Mouse (Mus musculus): ENCODE results near the gene Fance. TPM values are rescaled to one million over a fixed set of nuclear protein-coding genes. Genes with fewer than 3 reads are reported as not detected.

Fance gene
- polyA plus RNA-seq, 1 experiment from 2014 or later = 36.5 TPM

DNA sequence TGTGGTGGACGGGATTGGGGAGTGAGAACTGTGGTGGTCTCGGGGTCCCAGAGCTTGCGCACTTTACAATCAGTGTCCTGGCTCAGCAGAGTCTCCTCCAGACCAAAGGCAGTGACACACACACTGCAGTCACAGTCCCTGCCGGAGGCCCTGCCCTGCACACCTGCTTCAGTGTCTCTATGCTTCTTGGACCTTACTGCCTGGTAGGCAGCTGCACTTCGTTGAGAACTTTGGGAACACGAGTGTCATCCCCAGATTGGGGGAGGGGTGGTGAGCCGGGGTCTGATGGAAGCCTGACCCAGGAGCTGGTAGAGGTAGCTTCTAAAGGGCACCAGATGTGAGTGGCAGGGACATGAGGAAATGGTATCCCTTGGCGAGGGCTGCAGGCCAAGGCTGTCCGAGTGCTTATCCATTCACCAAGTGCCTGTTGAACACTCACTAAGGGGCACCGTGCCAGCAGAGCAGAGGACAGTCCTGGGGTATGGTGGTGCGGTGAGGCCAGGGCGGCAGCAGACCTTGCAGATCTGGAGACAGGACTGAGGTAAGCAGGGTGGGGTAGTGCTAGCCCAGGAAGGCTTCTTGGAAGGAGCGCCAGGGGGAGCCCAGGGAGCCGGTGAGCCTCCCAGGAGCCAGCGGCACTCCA lies 33.4 kb upstream of the Fance start:
- H3K4me3 ChIP-seq (replicated peaks) = no peak overlapping the region
- no peaks in the 10 kb centered on the region; the same call in 1 of the 2 replicates for H3K36me3 ChIP-seq
- 62% methylated on average over 15 of the region's 15 CpGs for WGBS
- peaks cover 67% of the 10 kb centered on the region for H3K4me1 ChIP-seq (replicated peaks)
- H3K27ac ChIP-seq = peak overlapping the region; percentile 82
- ATAC-seq (ENCODE audit: insufficient number of reproducible peaks, insufficient read depth, low FRiP score, low TSS enrichment, low read depth) = no peak; the same call in 1 of the 2 replicates
- H3K4me2 ChIP-seq = no peak overlapping the region
- no peaks in the 10 kb centered on the region for H3K9me3 ChIP-seq
- no peak overlapping the region for H3K9ac ChIP-seq (replicated peaks)
- H3K27me3 ChIP-seq = no peaks in the 10 kb centered on the region; the same call in 1 of the 2 replicates

DNA sequence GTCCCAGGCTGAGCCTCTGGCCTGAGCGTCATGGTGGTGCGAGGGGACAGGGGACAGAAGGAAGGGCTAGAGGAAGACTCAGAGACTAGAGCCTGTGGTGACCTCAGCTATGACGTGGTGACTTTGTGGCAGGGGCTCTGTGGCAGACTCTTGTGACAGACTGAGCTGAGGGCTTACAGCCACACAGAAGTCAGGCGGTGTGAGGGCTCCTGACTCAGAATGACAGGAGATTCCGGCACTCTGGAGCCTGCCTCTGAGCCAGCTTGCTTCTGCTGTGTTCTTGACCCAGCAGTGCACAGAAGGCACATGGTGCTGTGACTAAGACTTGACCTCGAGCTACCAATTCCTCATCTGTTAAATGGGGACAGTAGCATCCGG lies 32.9 kb upstream of the Fance start:
- no peak overlapping the region for H3K27ac ChIP-seq

DNA sequence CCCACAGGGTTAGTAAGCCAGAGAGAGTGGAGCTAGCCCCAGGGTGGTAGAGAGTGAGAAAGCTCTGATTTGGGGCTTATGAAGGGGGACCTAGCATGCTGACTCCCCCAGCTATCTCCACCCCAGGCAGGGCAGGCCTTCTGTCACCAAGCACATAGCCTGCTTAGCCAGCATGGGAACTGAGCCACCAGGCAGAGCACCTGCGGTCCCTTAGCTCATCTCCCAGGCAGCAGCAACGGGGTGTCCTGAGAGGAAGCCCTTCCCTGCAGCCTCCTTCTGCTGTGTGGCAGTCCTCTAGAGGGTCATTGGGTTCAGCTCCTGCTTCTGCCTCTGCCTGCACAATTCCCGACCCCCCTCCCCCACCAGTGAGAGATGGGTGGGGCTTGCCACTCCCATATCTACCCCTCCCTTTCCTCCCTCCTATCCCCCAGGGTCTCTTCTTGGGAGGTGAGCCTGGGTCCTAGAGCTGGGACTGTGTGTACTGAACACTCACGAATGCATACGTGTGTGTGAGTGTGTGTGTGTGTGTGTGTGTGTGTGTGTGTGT lies 32.4 kb upstream of the Fance start:
- Histone ChIP-seq H3K4me1 (replicated peaks) (peaks cover 77% of the 10 kb centered on the region), H3K27me3 (no peaks in the 10 kb centered on the region; the same call in 1 of the 2 replicates), H3K36me3 (no peaks in the 10 kb centered on the region; the same call in 1 of the 2 replicates), H3K4me3 (replicated peaks) (no peak overlapping the region), H3K27ac (no peak overlapping the region), H3K9ac (replicated peaks) (no peak overlapping the region), H3K4me2 (no peak overlapping the region), H3K9me3 (no peaks in the 10 kb centered on the region)
- WGBS = 54% methylated on average over 5 of the region's 5 CpGs
- no peak for ATAC-seq (ENCODE audit: insufficient number of reproducible peaks, insufficient read depth, low FRiP score, low TSS enrichment, low read depth)

More for the DNA sequence above, 32.9 kb upstream of the Fance start:
- Histone ChIP-seq H3K36me3 (no peaks in the 10 kb centered on the region; the same call in 1 of the 2 replicates), H3K4me2 (no peak overlapping the region), H3K9me3 (no peaks in the 10 kb centered on the region), H3K4me3 (replicated peaks) (no peak overlapping the region), H3K27me3 (no peaks in the 10 kb centered on the region; the same call in 1 of the 2 replicates), H3K4me1 (replicated peaks) (peaks cover 72% of the 10 kb centered on the region), H3K9ac (replicated peaks) (no peak overlapping the region)
- 72% methylated on average over 7 of the region's 7 CpGs for whole genome bisulfite sequencing
- ATAC-seq (ENCODE audit: insufficient number of reproducible peaks, insufficient read depth, low FRiP score, low TSS enrichment, low read depth) = no peak

DNA sequence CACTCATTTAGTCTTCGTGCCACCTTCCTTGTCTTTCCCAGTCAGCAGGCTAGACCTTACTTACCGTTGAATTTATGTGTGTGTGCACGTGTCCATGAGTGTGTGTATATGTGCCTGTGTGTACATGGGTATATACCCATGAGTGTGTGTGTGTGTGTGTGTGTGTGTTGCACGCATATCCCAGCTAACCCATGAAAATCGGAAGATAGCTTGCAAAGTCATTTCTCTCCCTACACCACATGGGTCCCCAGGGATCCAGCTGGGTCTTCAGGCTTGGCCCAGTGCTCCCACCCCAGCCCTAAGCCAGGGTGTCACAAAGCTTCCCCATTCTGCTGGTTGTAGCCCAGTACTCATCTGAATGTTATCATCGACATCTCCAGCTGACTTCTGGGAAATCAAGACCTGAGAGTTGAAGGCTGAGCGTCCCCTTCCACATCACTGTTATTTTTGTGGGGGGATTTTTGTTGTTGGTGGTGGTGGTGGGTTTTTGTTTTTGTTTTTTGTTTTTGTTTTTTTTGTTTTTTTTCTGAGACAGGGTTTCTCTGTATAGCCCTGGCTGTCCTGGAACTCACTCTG lies 31.4 kb upstream of the Fance start:
- Histone ChIP-seq H3K9ac (replicated peaks) (no peak overlapping the region), H3K4me2 (no peak overlapping the region), H3K27ac (no peak overlapping the region), H3K4me3 (replicated peaks) (no peak overlapping the region), H3K27me3 (no peaks in the 10 kb centered on the region; the same call in 1 of the 2 replicates), H3K4me1 (replicated peaks) (peaks cover 84% of the 10 kb centered on the region), H3K9me3 (no peaks in the 10 kb centered on the region), H3K36me3 (peaks cover 9% of the 10 kb centered on the region)
- no peak for ATAC-seq (ENCODE audit: insufficient number of reproducible peaks, insufficient read depth, low FRiP score, low TSS enrichment, low read depth)
- WGBS = 92% methylated on average over 7 of the region's 7 CpGs

DNA sequence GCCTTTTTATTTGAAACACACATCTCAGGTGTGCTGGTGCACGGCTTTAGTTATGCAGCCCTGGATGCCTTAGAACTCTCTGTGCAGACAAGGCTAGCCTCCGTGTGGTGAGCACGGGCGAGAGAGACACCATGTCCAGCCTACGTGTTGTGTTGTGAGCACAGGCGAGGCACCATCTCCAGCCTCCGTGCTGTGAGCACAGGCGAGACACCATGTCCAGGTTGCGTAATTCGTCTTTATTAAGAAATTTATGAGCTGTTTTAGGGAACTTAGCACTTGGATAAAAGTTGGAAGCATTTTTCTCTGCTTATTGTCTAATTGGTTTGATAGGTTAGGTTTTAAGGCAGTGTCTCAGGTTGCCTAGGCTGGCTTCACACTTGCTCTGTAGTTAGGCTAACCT lies 30.1 kb upstream of the Fance start:
- Histone ChIP-seq H3K4me1 (replicated peaks) (peaks cover 71% of the 10 kb centered on the region), H3K9me3 (no peaks in the 10 kb centered on the region), H3K36me3 (peaks cover 19% of the 10 kb centered on the region; the same call in 1 of the 2 replicates), H3K27ac (no peak overlapping the region), H3K4me3 (replicated peaks) (no peak overlapping the region), H3K9ac (replicated peaks) (no peak overlapping the region), H3K27me3 (no peaks in the 10 kb centered on the region; the same call in 1 of the 2 replicates), H3K4me2 (no peak overlapping the region)
- ATAC-seq (ENCODE audit: insufficient number of reproducible peaks, insufficient read depth, low FRiP score, low TSS enrichment, low read depth) = no peak
- WGBS = 70% methylated on average over 10 of the region's 10 CpGs

DNA sequence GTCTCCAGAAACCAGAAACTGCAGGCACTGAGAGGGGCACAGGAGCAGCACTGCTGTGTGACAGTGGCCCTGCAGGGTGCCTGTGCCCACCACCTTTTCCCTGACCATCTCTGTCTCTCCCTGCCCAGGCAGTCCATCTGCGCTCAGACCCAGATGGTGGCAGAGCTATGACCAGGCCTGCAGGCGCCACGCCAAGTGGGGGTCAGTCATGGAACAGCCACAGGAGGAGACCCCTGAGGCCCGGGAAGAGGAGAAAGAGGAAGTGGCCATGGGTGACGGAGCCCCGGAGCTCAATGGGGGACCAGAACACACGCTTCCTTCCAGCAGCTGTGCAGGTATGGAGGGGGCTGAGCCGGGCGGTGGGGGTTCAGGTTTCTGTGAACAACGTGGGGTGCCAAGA lies 27.2 kb upstream of the Fance start:
- H3K27me3 ChIP-seq = no peaks in the 10 kb centered on the region
- no peak overlapping the region for H3K4me2 ChIP-seq
- H3K36me3 ChIP-seq = peaks cover 35% of the 10 kb centered on the region; the same call in 1 of the 2 replicates
- 0 out of 2 replicates have a peak overlapping the region, but pooled peaks have one; percentile 37 for H3K9ac ChIP-seq (replicated peaks)
- H3K4me3 ChIP-seq (replicated peaks) = no peak overlapping the region
- no peak for ATAC-seq (ENCODE audit: insufficient number of reproducible peaks, insufficient read depth, low FRiP score, low TSS enrichment, low read depth)
- no peaks in the 10 kb centered on the region for H3K9me3 ChIP-seq
- no peak overlapping the region for H3K27ac ChIP-seq
- 77% methylated on average over 10 of the region's 10 CpGs for whole genome bisulfite sequencing
- peaks cover 46% of the 10 kb centered on the region for H3K4me1 ChIP-seq (replicated peaks)

DNA sequence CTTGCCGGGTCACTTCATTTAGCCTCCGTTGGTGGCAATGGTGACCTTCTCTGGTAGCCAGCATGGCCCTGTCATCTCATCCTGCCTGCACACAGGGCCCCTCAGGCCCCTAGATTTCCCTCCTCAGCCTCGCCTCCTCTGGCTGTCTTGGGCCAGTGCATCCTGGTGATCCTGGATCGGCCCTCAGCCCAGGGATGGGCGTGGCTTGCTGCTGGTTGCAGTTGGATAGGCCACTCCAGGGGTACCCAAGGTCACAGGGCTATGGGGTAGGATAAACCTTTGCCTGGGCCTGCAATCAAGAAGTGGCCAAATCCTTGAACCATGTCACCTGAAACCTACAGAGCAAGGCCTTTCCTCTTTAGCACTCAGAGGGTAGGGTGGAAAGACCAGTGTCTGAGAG lies 26.4 kb upstream of the Fance start:
- Histone ChIP-seq H3K27ac (no peak overlapping the region), H3K4me3 (replicated peaks) (no peak overlapping the region), H3K9ac (replicated peaks) (no peak overlapping the region; the same call in 1 of the 2 replicates), H3K9me3 (no peaks in the 10 kb centered on the region; the same call in 1 of the 2 replicates), H3K4me2 (no peak overlapping the region), H3K36me3 (peaks cover 41% of the 10 kb centered on the region; the same call in 1 of the 2 replicates), H3K4me1 (replicated peaks) (peaks cover 41% of the 10 kb centered on the region), H3K27me3 (no peaks in the 10 kb centered on the region)
- ATAC-seq (ENCODE audit: insufficient number of reproducible peaks, insufficient read depth, low FRiP score, low TSS enrichment, low read depth) = no peak
- WGBS = 57% methylated on average over 5 of the region's 5 CpGs

DNA sequence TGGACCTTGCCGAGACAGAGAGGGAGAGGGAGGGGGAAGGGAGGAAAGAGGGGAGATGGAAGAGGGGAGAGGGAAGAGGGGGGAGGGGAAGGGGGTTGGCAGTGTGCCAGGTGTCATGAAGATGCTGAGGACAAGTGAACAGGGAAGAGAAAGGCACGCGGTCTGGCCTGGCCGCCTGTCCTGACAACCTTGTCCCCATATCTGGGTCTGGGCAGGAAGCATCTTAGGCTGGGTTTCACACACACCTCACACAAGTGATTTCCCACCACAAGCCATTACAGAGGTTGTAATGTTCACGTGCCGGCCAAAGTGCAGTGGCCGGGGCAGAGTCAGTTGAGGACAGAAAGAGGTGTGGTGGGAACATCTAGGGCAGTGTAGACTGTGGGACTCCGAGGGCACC lies 25.7 kb upstream of the Fance start:
- Histone ChIP-seq H3K4me3 (replicated peaks) (no peak overlapping the region), H3K27ac (no peak overlapping the region)

DNA sequence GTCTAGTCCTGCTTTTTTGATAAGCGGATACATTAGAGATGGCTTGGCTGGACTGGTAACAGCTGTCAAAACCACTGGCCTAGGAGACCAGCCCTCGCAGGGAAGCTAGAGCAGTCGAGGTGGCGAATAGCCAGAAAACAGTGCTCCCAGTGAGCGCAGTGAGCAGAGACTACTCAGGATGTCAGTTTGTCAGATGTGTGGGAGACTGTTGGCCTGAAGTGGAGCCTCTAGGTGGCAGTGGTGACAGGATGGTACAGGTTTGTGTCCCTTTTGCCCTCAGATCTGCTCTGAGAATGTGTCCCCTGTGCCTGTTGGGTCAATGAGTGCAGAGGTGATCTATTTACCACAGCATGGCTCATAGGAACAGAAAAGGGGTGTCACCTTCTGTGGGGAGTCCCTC lies 25.3 kb upstream of the Fance start:
- WGBS = 67% methylated on average over 5 of the region's 5 CpGs
- no peak overlapping the region for H3K9ac ChIP-seq (replicated peaks)
- ATAC-seq (ENCODE audit: insufficient number of reproducible peaks, insufficient read depth, low FRiP score, low TSS enrichment, low read depth) = no peak
- peaks cover 5% of the 10 kb centered on the region; the same call in 1 of the 2 replicates for H3K9me3 ChIP-seq
- H3K27ac ChIP-seq = no peak overlapping the region
- no peaks in the 10 kb centered on the region for H3K27me3 ChIP-seq
- peaks cover 35% of the 10 kb centered on the region for H3K4me1 ChIP-seq (replicated peaks)
- H3K36me3 ChIP-seq = peaks cover 47% of the 10 kb centered on the region
- H3K4me3 ChIP-seq (replicated peaks) = no peak overlapping the region
- H3K4me2 ChIP-seq = no peak overlapping the region

More for the DNA sequence above, 25.7 kb upstream of the Fance start:
- H3K9me3 ChIP-seq = peaks cover 5% of the 10 kb centered on the region; the same call in 1 of the 2 replicates
- WGBS = 79% methylated on average over 8 of the region's 8 CpGs
- peaks cover 39% of the 10 kb centered on the region for H3K4me1 ChIP-seq (replicated peaks)
- no peak for ATAC-seq (ENCODE audit: insufficient number of reproducible peaks, insufficient read depth, low FRiP score, low TSS enrichment, low read depth)
- H3K9ac ChIP-seq (replicated peaks) = no peak overlapping the region
- H3K4me2 ChIP-seq = no peak overlapping the region
- H3K27me3 ChIP-seq = no peaks in the 10 kb centered on the region
- peaks cover 47% of the 10 kb centered on the region for H3K36me3 ChIP-seq

DNA sequence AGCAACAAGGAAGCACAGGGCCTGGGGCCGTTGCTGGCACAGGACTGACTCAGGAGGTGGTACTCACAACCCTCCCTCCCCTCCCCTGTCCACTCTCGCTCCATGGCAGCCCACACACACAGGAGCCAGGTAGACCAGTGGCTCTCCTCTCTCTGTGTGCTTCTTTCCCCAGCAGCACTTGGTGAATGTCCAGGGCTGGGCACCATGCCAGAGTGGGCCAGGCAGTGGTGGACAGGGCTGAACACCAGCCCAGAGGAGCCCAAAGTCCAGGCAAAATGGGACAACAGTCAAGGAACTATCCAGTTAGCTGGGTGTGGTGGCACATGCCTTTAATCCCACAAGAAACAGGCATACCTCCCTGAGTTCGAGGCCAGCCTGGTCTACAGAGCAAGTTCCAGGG lies 23.1 kb upstream of the Fance start:
- 63% methylated on average over 3 of the region's 3 CpGs for WGBS
- Histone ChIP-seq H3K9me3 (peaks cover 5% of the 10 kb centered on the region; the same call in 1 of the 2 replicates), H3K9ac (replicated peaks) (no peak overlapping the region), H3K36me3 (peaks cover 51% of the 10 kb centered on the region), H3K4me1 (replicated peaks) (peaks cover 30% of the 10 kb centered on the region), H3K4me2 (no peak overlapping the region), H3K27me3 (no peaks in the 10 kb centered on the region), H3K4me3 (replicated peaks) (no peak overlapping the region), H3K27ac (no peak overlapping the region)
- no peak for ATAC-seq (ENCODE audit: insufficient number of reproducible peaks, insufficient read depth, low FRiP score, low TSS enrichment, low read depth)

DNA sequence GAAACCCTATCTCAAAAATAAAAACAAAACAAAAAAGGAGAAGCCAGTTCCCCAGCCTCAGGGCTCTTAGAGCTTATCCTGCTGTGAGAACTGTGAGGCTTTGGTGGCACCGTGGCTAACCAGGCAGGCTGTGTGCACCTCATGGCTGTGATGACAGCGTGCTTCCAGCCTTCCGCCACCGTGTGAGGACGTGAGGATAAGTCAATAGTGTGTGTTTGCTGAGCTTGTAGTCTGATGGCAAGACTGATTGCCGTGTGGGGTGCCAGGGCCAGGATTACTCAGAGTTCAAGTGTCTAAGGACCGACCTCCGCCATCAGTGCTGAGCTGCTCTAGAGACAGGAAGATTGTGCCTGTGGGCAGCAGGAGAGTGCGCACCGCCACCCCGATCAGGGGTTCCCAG lies 22.6 kb upstream of the Fance start:
- Histone ChIP-seq H3K4me1 (replicated peaks) (peaks cover 27% of the 10 kb centered on the region), H3K9me3 (peaks cover 5% of the 10 kb centered on the region; the same call in 1 of the 2 replicates), H3K4me2 (no peak overlapping the region), H3K4me3 (replicated peaks) (no peak overlapping the region), H3K27me3 (no peaks in the 10 kb centered on the region), H3K9ac (replicated peaks) (no peak overlapping the region), H3K36me3 (peaks cover 52% of the 10 kb centered on the region), H3K27ac (no peak overlapping the region)
- WGBS = 89% methylated on average over 11 of the region's 11 CpGs
- no peak for ATAC-seq (ENCODE audit: insufficient number of reproducible peaks, insufficient read depth, low FRiP score, low TSS enrichment, low read depth)
